Mouse (Mus musculus) cortical plate, adult 2 months (tissue): ENCODE measurements at regions not wholly inside any gene's neighbourhood (a gene's known extent, or its start where the extent isn't known, plus 50 kb on each side); places are given as distances from the start of the nearest gene placed in this dataset.

Experiments used
- CTCF ChIP-seq: fragments of 200-500 bp; IDR thresholded peaks from 2 replicates; pipeline ENCODE4 v1.5.1; 2011; ENCODE audit warnings: mild to moderate bottlenecking, control low read depth, low read length; ENCODE audit not compliant: insufficient read depth; ENCODE audit errors: extremely low read depth
- POLR2A ChIP-seq: fragments of 200-500 bp; IDR thresholded peaks from 2 replicates; pipeline ENCODE4 v1.6.1; 2011; ENCODE audit warnings: mild to moderate bottlenecking, low read length, control low read depth; ENCODE audit not compliant: insufficient read depth; ENCODE audit errors: extremely low read depth

DNA sequence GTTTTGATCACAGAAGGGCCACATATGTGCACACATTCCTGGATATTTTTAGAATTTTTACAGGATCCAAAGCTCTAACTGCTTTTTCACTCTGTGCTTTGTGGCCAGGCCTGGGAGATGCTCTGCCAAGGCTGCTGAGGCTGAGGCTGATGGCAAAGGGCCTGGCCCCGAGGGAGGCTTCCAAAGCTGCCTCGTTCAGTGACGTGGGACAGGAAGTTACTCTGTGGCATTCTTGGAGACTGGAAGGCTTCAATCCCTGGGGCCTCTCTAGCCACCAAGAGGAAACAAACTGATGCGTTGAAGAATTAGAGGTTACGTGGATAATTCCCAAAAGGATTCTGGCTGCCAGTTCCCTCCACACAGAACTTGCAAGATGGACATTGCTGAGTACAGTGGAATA, 112.8 kb downstream of the Sec61b start:
- TF ChIP-seq POLR2A (no peak), CTCF (no peak)
